In genomic region chr13:76042455-76042854, GRCm38 (mm10) we compare ENCODE assay signal across 19 mouse cellular contexts. TPM values are rescaled to one million over a fixed set of nuclear protein-coding genes. Genes with fewer than 3 reads are reported as not detected.
"Had no signal": no experiment of that assay in that cellular context is flagged by ENCODE, and none has a peak within 500 bp of the region (broad histone marks: within the 10 kb centered on the region; RNA-seq: fewer than 3 reads in every experiment).

No protein-coding gene starts in this region.

- H3K9me3 ChIP-seq: lung, embryonic 15.5 days; megakaryocyte, embryonic 14.5 days; midbrain, embryonic 13.5 days; midbrain, embryonic 15.5 days; neural tube, embryonic 12.5 days; stomach, embryonic 15.5 days had no signal

- H3K4me3 ChIP-seq: lung, embryonic 15.5 days; megakaryocyte, embryonic 14.5 days; midbrain, embryonic 13.5 days; midbrain, embryonic 15.5 days; neural tube, embryonic 12.5 days; stomach, embryonic 15.5 days had no signal

- ATAC-seq: lung, postnatal 0 days; midbrain, embryonic 13.5 days; midbrain, embryonic 15.5 days had no signal

- DNase-seq: lung, adult 2 months; lung, postnatal 14 days; lung, postnatal 36 days; right cerebral cortex, postnatal 14 days; thymus, adult 2 months; thymus, postnatal 25 days; thymus, postnatal 4 days had no signal

- H3K4me2 ChIP-seq: lung, embryonic 15.5 days; midbrain, embryonic 11.5 days; midbrain, embryonic 13.5 days; midbrain, embryonic 15.5 days; neural tube, embryonic 12.5 days; stomach, embryonic 15.5 days had no signal

- H3K4me1 ChIP-seq: lung, embryonic 15.5 days; midbrain, embryonic 13.5 days; midbrain, embryonic 15.5 days; neural tube, embryonic 12.5 days; stomach, embryonic 15.5 days had no signal

- H3K36me3 ChIP-seq: lung, embryonic 15.5 days; midbrain, embryonic 13.5 days; midbrain, embryonic 15.5 days; neural tube, embryonic 12.5 days; stomach, embryonic 15.5 days had no signal

- H3K27me3 ChIP-seq: lung, embryonic 15.5 days; megakaryocyte, embryonic 14.5 days; midbrain, embryonic 13.5 days; midbrain, embryonic 15.5 days; neural tube, embryonic 12.5 days; stomach, embryonic 15.5 days had no signal

- H3K9ac ChIP-seq: lung, embryonic 15.5 days; midbrain, embryonic 13.5 days; midbrain, embryonic 15.5 days; neural tube, embryonic 12.5 days; stomach, embryonic 15.5 days had no signal

- H3K27ac ChIP-seq: lung, embryonic 15.5 days; macrophage; midbrain, embryonic 13.5 days; midbrain, embryonic 15.5 days; neural tube, embryonic 12.5 days; stomach, embryonic 15.5 days; stomach, postnatal 0 days had no signal

RNA-seq across cellular contexts. Expression of gene Gpr150, which starts 14.3 kb away (rescaled TPM):
- polyA plus RNA-seq: lung, adult 2 months; lung, embryonic 15.5 days; macrophage; testis, adult 2 months; urinary bladder, adult 2 months had no signal
